Mouse (Mus musculus): ENCODE data around the gene Bpifb6. TPM values are rescaled to one million over a fixed set of nuclear protein-coding genes. Genes with fewer than 3 reads are reported as not detected.

Gene Bpifb6
- polyA plus RNA-seq, 1 experiment from 2014 or later: not detected

GRCm38 (mm10) chr2:153899111-153899510 is 1.1 kb upstream of the Bpifb6 start:
- H3K9ac ChIP-seq (ENCODE audit: low read depth, low read length): no peak overlapping the region
- no peak for ATAC-seq (ENCODE audit: low FRiP score, low TSS enrichment)
- H3K4me2 ChIP-seq (replicated peaks; ENCODE audit: low read depth, low read length): no peak overlapping the region
- H3K4me3 ChIP-seq (ENCODE audit: low read length): no peak overlapping the region
- no peaks in the 10 kb centered on the region for H3K27me3 ChIP-seq (ENCODE audit: control insufficient read depth, insufficient read depth, low read length)
- WGBS: 83% methylated on average over 5 of the region's 5 CpGs
- no peaks in the 10 kb centered on the region for H3K36me3 ChIP-seq (ENCODE audit: control insufficient read depth, insufficient read depth, low read length)
- no peaks in the 10 kb centered on the region for H3K4me1 ChIP-seq (ENCODE audit: control insufficient read depth, insufficient read depth, low read length)
- no peak overlapping the region for H3K27ac ChIP-seq (ENCODE audit: low read depth, low read length)
- no peaks in the 10 kb centered on the region for H3K9me3 ChIP-seq (ENCODE audit: control insufficient read depth, low read length)

GRCm38 (mm10) chr2:153902726-153903125 is 2.5 kb downstream of the Bpifb6 start:
- Histone ChIP-seq H3K4me2 (replicated peaks; ENCODE audit: low read depth, low read length) (no peak overlapping the region), H3K4me3 (ENCODE audit: low read length) (no peak overlapping the region), H3K27ac (ENCODE audit: low read depth, low read length) (no peak overlapping the region), H3K27me3 (ENCODE audit: control insufficient read depth, insufficient read depth, low read length) (no peaks in the 10 kb centered on the region), H3K9me3 (ENCODE audit: control insufficient read depth, low read length) (no peaks in the 10 kb centered on the region), H3K4me1 (ENCODE audit: control insufficient read depth, insufficient read depth, low read length) (no peaks in the 10 kb centered on the region), H3K36me3 (ENCODE audit: control insufficient read depth, insufficient read depth, low read length) (no peaks in the 10 kb centered on the region), H3K9ac (ENCODE audit: low read depth, low read length) (no peak overlapping the region)
- ATAC-seq (ENCODE audit: low FRiP score, low TSS enrichment): no peak
- 79% methylated on average over 6 of the region's 6 CpGs for WGBS

GRCm38 (mm10) chr2:153906626-153907025 is 6.4 kb downstream of the Bpifb6 start:
- ATAC-seq (ENCODE audit: low FRiP score, low TSS enrichment): no peak
- Histone ChIP-seq H3K4me1 (ENCODE audit: control insufficient read depth, insufficient read depth, low read length) (no peaks in the 10 kb centered on the region), H3K36me3 (ENCODE audit: control insufficient read depth, insufficient read depth, low read length) (no peaks in the 10 kb centered on the region), H3K27me3 (ENCODE audit: control insufficient read depth, insufficient read depth, low read length) (no peaks in the 10 kb centered on the region), H3K4me3 (ENCODE audit: low read length) (no peak overlapping the region), H3K9ac (ENCODE audit: low read depth, low read length) (no peak overlapping the region), H3K9me3 (ENCODE audit: control insufficient read depth, low read length) (no peaks in the 10 kb centered on the region), H3K27ac (ENCODE audit: low read depth, low read length) (no peak overlapping the region), H3K4me2 (replicated peaks; ENCODE audit: low read depth, low read length) (no peak overlapping the region)
- WGBS: 88% methylated on average over 4 of the region's 4 CpGs

GRCm38 (mm10) chr2:153914151-153914550 is 14.0 kb downstream of the Bpifb6 start:
- WGBS: 69% methylated on average over 5 of the region's 5 CpGs
- no peaks in the 10 kb centered on the region for H3K36me3 ChIP-seq (ENCODE audit: control insufficient read depth, insufficient read depth, low read length)
- H3K4me1 ChIP-seq (ENCODE audit: control insufficient read depth, insufficient read depth, low read length): no peaks in the 10 kb centered on the region
- no peak overlapping the region for H3K27ac ChIP-seq (ENCODE audit: low read depth, low read length)
- H3K4me2 ChIP-seq (replicated peaks; ENCODE audit: low read depth, low read length): no peak overlapping the region
- H3K9ac ChIP-seq (ENCODE audit: low read depth, low read length): no peak overlapping the region
- no peak for ATAC-seq (ENCODE audit: low FRiP score, low TSS enrichment)
- H3K9me3 ChIP-seq (ENCODE audit: control insufficient read depth, low read length): no peaks in the 10 kb centered on the region
- no peaks in the 10 kb centered on the region for H3K27me3 ChIP-seq (ENCODE audit: control insufficient read depth, insufficient read depth, low read length)
- H3K4me3 ChIP-seq (ENCODE audit: low read length): no peak overlapping the region

GRCm38 (mm10) chr2:153917930-153918329 is 17.7 kb downstream of the Bpifb6 start, which contains the start of gene Bpifb3:
TSS of gene Bpifb3 (plus strand) at chr2:153918230.
- H3K4me2 ChIP-seq (replicated peaks; ENCODE audit: low read depth, low read length): no peak within 1 kb of the TSS
- H3K9ac ChIP-seq (ENCODE audit: low read depth, low read length): no peak within 1 kb of the TSS
- no peak within 1 kb of the TSS for H3K27ac ChIP-seq (ENCODE audit: low read depth, low read length)
- WGBS: 75% methylated on average over 8 of the region's 8 CpGs
- no peaks in the 10 kb centered on the region for H3K9me3 ChIP-seq (ENCODE audit: control insufficient read depth, low read length)
- no peak within 1 kb of the TSS for H3K4me3 ChIP-seq (ENCODE audit: low read length)
- H3K36me3 ChIP-seq (ENCODE audit: control insufficient read depth, insufficient read depth, low read length): no peaks in the 10 kb centered on the region
- H3K4me1 ChIP-seq (ENCODE audit: control insufficient read depth, insufficient read depth, low read length): no peaks in the 10 kb centered on the region
- no peaks in the 10 kb centered on the region for H3K27me3 ChIP-seq (ENCODE audit: control insufficient read depth, insufficient read depth, low read length)
- ATAC-seq (ENCODE audit: low FRiP score, low TSS enrichment): no peak

GRCm38 (mm10) chr2:153921246-153921645 is 21.1 kb downstream of the Bpifb6 start:
- Histone ChIP-seq H3K27ac (ENCODE audit: low read depth, low read length) (no peak overlapping the region), H3K9me3 (ENCODE audit: control insufficient read depth, low read length) (no peaks in the 10 kb centered on the region), H3K9ac (ENCODE audit: low read depth, low read length) (no peak overlapping the region), H3K4me3 (ENCODE audit: low read length) (no peak overlapping the region), H3K4me1 (ENCODE audit: control insufficient read depth, insufficient read depth, low read length) (no peaks in the 10 kb centered on the region), H3K27me3 (ENCODE audit: control insufficient read depth, insufficient read depth, low read length) (no peaks in the 10 kb centered on the region), H3K4me2 (replicated peaks; ENCODE audit: low read depth, low read length) (no peak overlapping the region), H3K36me3 (ENCODE audit: control insufficient read depth, insufficient read depth, low read length) (no peaks in the 10 kb centered on the region)
- no peak for ATAC-seq (ENCODE audit: low FRiP score, low TSS enrichment)
- 88% methylated on average over 6 of the region's 6 CpGs for whole genome bisulfite sequencing

- H3K36me3 ChIP-seq (ENCODE audit: control insufficient read depth, insufficient read depth, low read length): no peaks in the 10 kb centered on the region
- no peak overlapping the region for H3K9ac ChIP-seq (ENCODE audit: low read depth, low read length)
- H3K4me2 ChIP-seq (replicated peaks; ENCODE audit: low read depth, low read length): no peak overlapping the region
- no peak overlapping the region for H3K4me3 ChIP-seq (ENCODE audit: low read length)
- H3K4me1 ChIP-seq (ENCODE audit: control insufficient read depth, insufficient read depth, low read length): no peaks in the 10 kb centered on the region
- H3K9me3 ChIP-seq (ENCODE audit: control insufficient read depth, low read length): no peaks in the 10 kb centered on the region
- no peaks in the 10 kb centered on the region for H3K27me3 ChIP-seq (ENCODE audit: control insufficient read depth, insufficient read depth, low read length)
- H3K27ac ChIP-seq (ENCODE audit: low read depth, low read length): no peak overlapping the region
- WGBS: 45% methylated on average over 3 of the region's 3 CpGs
- no peak for ATAC-seq (ENCODE audit: low FRiP score, low TSS enrichment)
These were observed 29.8 kb downstream of the Bpifb6 start for GRCm38 (mm10) chr2:153929871-153930413.

GRCm38 (mm10) chr2:153931125-153931524 is 30.9 kb downstream of the Bpifb6 start:
- Histone ChIP-seq H3K4me1 (ENCODE audit: control insufficient read depth, insufficient read depth, low read length) (no peaks in the 10 kb centered on the region), H3K4me2 (replicated peaks; ENCODE audit: low read depth, low read length) (no peak overlapping the region), H3K27ac (ENCODE audit: low read depth, low read length) (no peak overlapping the region), H3K36me3 (ENCODE audit: control insufficient read depth, insufficient read depth, low read length) (no peaks in the 10 kb centered on the region), H3K27me3 (ENCODE audit: control insufficient read depth, insufficient read depth, low read length) (no peaks in the 10 kb centered on the region), H3K4me3 (ENCODE audit: low read length) (no peak overlapping the region), H3K9ac (ENCODE audit: low read depth, low read length) (no peak overlapping the region), H3K9me3 (ENCODE audit: control insufficient read depth, low read length) (no peaks in the 10 kb centered on the region)
- 83% methylated on average over 6 of the region's 6 CpGs for WGBS
- no peak for ATAC-seq (ENCODE audit: low FRiP score, low TSS enrichment)

- Histone ChIP-seq H3K9ac (ENCODE audit: low read depth, low read length) (no peak overlapping the region), H3K4me2 (replicated peaks; ENCODE audit: low read depth, low read length) (no peak overlapping the region), H3K9me3 (ENCODE audit: control insufficient read depth, low read length) (no peaks in the 10 kb centered on the region), H3K27ac (ENCODE audit: low read depth, low read length) (no peak overlapping the region), H3K36me3 (ENCODE audit: control insufficient read depth, insufficient read depth, low read length) (no peaks in the 10 kb centered on the region), H3K4me1 (ENCODE audit: control insufficient read depth, insufficient read depth, low read length) (no peaks in the 10 kb centered on the region), H3K27me3 (ENCODE audit: control insufficient read depth, insufficient read depth, low read length) (no peaks in the 10 kb centered on the region), H3K4me3 (ENCODE audit: low read length) (no peak overlapping the region)
- ATAC-seq (ENCODE audit: low FRiP score, low TSS enrichment): no peak
- WGBS: 78% methylated on average over 6 of the region's 6 CpGs
These were observed 33.1 kb downstream of the Bpifb6 start for GRCm38 (mm10) chr2:153933311-153933710.
